Mouse (Mus musculus) midbrain, embryonic 11.5 days (tissue): ENCODE results near the gene Pla2g4d. TPM values are rescaled to one million over a fixed set of nuclear protein-coding genes. Genes with fewer than 3 reads are reported as not detected.
"Not testable (repeated sequence)": the region's sequence is repeated elsewhere in the genome, so short reads cannot be mapped to it uniquely, and the experiment has no call there.

Source experiments
- ATAC-seq: fragments of 200-750 bp; cut with Nextera tagmentation; 2 replicates; pipeline ENCODE4 v1.8.0; 2017; ENCODE audit warnings: moderate TSS enrichment, moderate library complexity; ENCODE audit not compliant: low FRiP score
- DNase-seq: peaks from one replicate; pipeline ENCODE4 v3.0.0; 2015; ENCODE audit warnings: low spot score; ENCODE audit errors: missing footprints
- H3K27ac ChIP-seq: fragments of 300-500 bp; sonication (generic); 2 replicates; pipeline ENCODE4 v1.5.1; 2014; ENCODE audit warnings: low read depth, low read length
- H3K27me3 ChIP-seq: fragments of 300-500 bp; sonication (generic); 2 replicates; pipeline ENCODE4 v1.6.1; 2014; ENCODE audit warnings: mild to moderate bottlenecking, low read length, moderate library complexity, mixed read lengths; ENCODE audit not compliant: control insufficient read depth, insufficient read depth
- H3K36me3 ChIP-seq: fragments of 300-500 bp; sonication (generic); 2 replicates; pipeline ENCODE4 v1.6.1; 2014; ENCODE audit warnings: mild to moderate bottlenecking, low read length, moderate library complexity, mixed read lengths; ENCODE audit not compliant: control insufficient read depth, insufficient read depth
- H3K4me1 ChIP-seq: fragments of 300-500 bp; sonication (generic); 2 replicates; pipeline ENCODE4 v1.6.1; 2014; ENCODE audit warnings: low read length; ENCODE audit not compliant: control insufficient read depth, insufficient read depth
- H3K4me2 ChIP-seq: fragments of 300-500 bp; sonication (generic); 2 replicates; pipeline ENCODE4 v1.6.1; 2014; ENCODE audit warnings: mild to moderate bottlenecking, moderate library complexity
- H3K4me3 ChIP-seq: fragments of 300-500 bp; sonication (generic); 2 replicates; pipeline ENCODE4 v1.5.1; 2014; ENCODE audit warnings: low read depth, low read length
- H3K9ac ChIP-seq: fragments of 300-500 bp; sonication (generic); 2 replicates; pipeline ENCODE4 v1.6.1; 2014; ENCODE audit warnings: low read length
- H3K9me3 ChIP-seq: fragments of 300-500 bp; sonication (generic); 2 replicates; pipeline ENCODE4 v1.6.1; 2016; ENCODE audit warnings: low read length; ENCODE audit not compliant: control insufficient read depth
- WGBS: fragments of 180-500 bp; shearing (Covaris S2); extraction: QIAGEN DNeasy Blood & Tissue Kit; methylation state at CpG from one replicate; pipeline ENCODE4 v1.1.7; 2014; 5-methylcytosine and 5-hydroxymethylcytosine counted together
- polyA plus RNA-seq: library from polyadenylated mRNA; unstranded; fragments of >200 nt; fragmentation: Nextera tagmentation; extraction: Ambion mirVana; gene quantifications from 2 replicates; pipeline ENCODE4 v1.2.1, GENCODE M21; 2014

The Pla2g4d gene
- polyA plus RNA-seq, 1 experiment from 2014 or later: 0.05 TPM

- Histone ChIP-seq H3K4me3 (peak overlapping the region; percentile 39), H3K9ac (peak overlapping the region; percentile 55), H3K27me3 (peaks cover 3% of the 10 kb centered on the region; the same call in 1 of the 2 replicates), H3K9me3 (no peaks in the 10 kb centered on the region), H3K36me3 (no peaks in the 10 kb centered on the region), H3K27ac (no peak overlapping the region), H3K4me1 (peaks cover 3% of the 10 kb centered on the region), H3K4me2 (peak overlapping the region; percentile 75)
- peak; percentile 19; the same call in 1 of the 2 replicates for ATAC-seq
- peak; percentile 88 for DNase-seq
- 14% methylated on average over 9 of the region's 9 CpGs for WGBS
Observed at GRCm38 (mm10) chr2:120245421-120246016, 43.5 kb downstream of the Pla2g4d start.

GRCm38 (mm10) chr2:120244679-120245420 is 44.1 kb downstream of the Pla2g4d start, which contains the start of gene Pla2g4e:
Pla2g4e (minus strand) TSS chr2:120245335.
- Histone ChIP-seq H3K9me3 (no peaks in the 10 kb centered on the region), H3K4me3 (peak within 1 kb of the TSS; percentile 39), H3K27me3 (peaks cover 3% of the 10 kb centered on the region; the same call in 1 of the 2 replicates), H3K4me2 (peak within 1 kb of the TSS; percentile 75), H3K36me3 (no peaks in the 10 kb centered on the region), H3K4me1 (peaks cover 3% of the 10 kb centered on the region), H3K27ac (no peak within 1 kb of the TSS), H3K9ac (peak within 1 kb of the TSS; percentile 55)
- 7% methylated on average over 27 of the region's 27 CpGs for WGBS
- DNase-seq (peak; percentile 96), ATAC-seq (peak; percentile 61)

- H3K36me3 ChIP-seq: no peaks in the 10 kb centered on the region
- H3K4me1 ChIP-seq: peaks cover 3% of the 10 kb centered on the region
- no peak for ATAC-seq
- DNase-seq: no peak
- H3K4me2 ChIP-seq: no peak overlapping the region
- WGBS: 82% methylated on average over 2 of the region's 2 CpGs
- no peak overlapping the region for H3K4me3 ChIP-seq
- no peak overlapping the region for H3K9ac ChIP-seq
- H3K27ac ChIP-seq: no peak overlapping the region
- H3K27me3 ChIP-seq: peaks cover 3% of the 10 kb centered on the region; the same call in 1 of the 2 replicates
- no peaks in the 10 kb centered on the region for H3K9me3 ChIP-seq
Observed at GRCm38 (mm10) chr2:120243995-120244394, 45.0 kb downstream of the Pla2g4d start.

- Histone ChIP-seq H3K9ac (no peak overlapping the region), H3K27me3 (peaks cover 3% of the 10 kb centered on the region; the same call in 1 of the 2 replicates), H3K4me2 (no peak overlapping the region), H3K4me1 (peaks cover 3% of the 10 kb centered on the region), H3K4me3 (no peak overlapping the region), H3K27ac (no peak overlapping the region), H3K36me3 (no peaks in the 10 kb centered on the region), H3K9me3 (no peaks in the 10 kb centered on the region)
- WGBS: 79% methylated on average over 5 of the region's 5 CpGs
- ATAC-seq (no peak), DNase-seq (no peak)
Observed at GRCm38 (mm10) chr2:120242791-120243467, 46.1 kb downstream of the Pla2g4d start.

- ATAC-seq, H3K4me2 ChIP-seq, H3K4me1 ChIP-seq, H3K27me3 ChIP-seq, H3K9me3 ChIP-seq, H3K27ac ChIP-seq, DNase-seq, H3K4me3 ChIP-seq, H3K36me3 ChIP-seq, H3K9ac ChIP-seq: not testable (repeated sequence)
- WGBS: 94% methylated on average over 6 of the region's 9 CpGs
Observed at GRCm38 (mm10) chr2:120238733-120239132, 50.3 kb downstream of the Pla2g4d start.

- no peaks in the 10 kb centered on the region for H3K4me1 ChIP-seq
- H3K9me3 ChIP-seq: no peaks in the 10 kb centered on the region
- H3K4me3 ChIP-seq: no peak overlapping the region
- no peaks in the 10 kb centered on the region for H3K36me3 ChIP-seq
- WGBS: 79% methylated on average over 5 of the region's 5 CpGs
- no peak overlapping the region for H3K9ac ChIP-seq
- no peak overlapping the region for H3K4me2 ChIP-seq
- no peak for ATAC-seq
- no peak for DNase-seq
- H3K27ac ChIP-seq: no peak overlapping the region
- H3K27me3 ChIP-seq: no peaks in the 10 kb centered on the region
Observed at GRCm38 (mm10) chr2:120237784-120238183, 51.2 kb downstream of the Pla2g4d start.

GRCm38 (mm10) chr2:120235947-120236640 is 52.9 kb downstream of the Pla2g4d start:
- Histone ChIP-seq H3K4me2 (no peak overlapping the region), H3K27ac (no peak overlapping the region), H3K9ac (no peak overlapping the region), H3K4me3 (no peak overlapping the region), H3K4me1 (no peaks in the 10 kb centered on the region), H3K36me3 (no peaks in the 10 kb centered on the region), H3K27me3 (no peaks in the 10 kb centered on the region), H3K9me3 (no peaks in the 10 kb centered on the region)
- WGBS: 85% methylated on average over 3 of the region's 3 CpGs
- no peak for DNase-seq
- no peak for ATAC-seq

- no peak for ATAC-seq
- H3K4me1 ChIP-seq: no peaks in the 10 kb centered on the region
- no peak overlapping the region for H3K27ac ChIP-seq
- H3K36me3 ChIP-seq: no peaks in the 10 kb centered on the region
- H3K9me3 ChIP-seq: no peaks in the 10 kb centered on the region
- no peak for DNase-seq
- H3K27me3 ChIP-seq: no peaks in the 10 kb centered on the region
- H3K4me3 ChIP-seq: no peak overlapping the region
- no peak overlapping the region for H3K9ac ChIP-seq
- 71% methylated on average over 3 of the region's 3 CpGs for WGBS
- no peak overlapping the region for H3K4me2 ChIP-seq
Observed at GRCm38 (mm10) chr2:120235381-120235780, 53.6 kb downstream of the Pla2g4d start.
